Mouse (Mus musculus): ENCODE measurements around the gene Pxylp1. TPM values are rescaled to one million over a fixed set of nuclear protein-coding genes. Genes with fewer than 3 reads are reported as not detected.

Gene Pxylp1
- polyA plus RNA-seq, 1 experiment from 2014 or later = 28.7 TPM

- Histone ChIP-seq H3K27me3 (no peaks in the 10 kb centered on the region), H3K36me3 (no peaks in the 10 kb centered on the region), H3K4me1 (0 out of 2 replicates have a peak, but pooled peaks cover 4% of the 10 kb centered on the region), H3K9ac (no peak overlapping the region), H3K27ac (no peak overlapping the region), H3K9me3 (no peaks in the 10 kb centered on the region), H3K4me2 (replicated peaks) (no peak overlapping the region), H3K4me3 (no peak overlapping the region)
- 76% methylated on average over 8 of the region's 8 CpGs for WGBS
- no peak for ATAC-seq (ENCODE audit: low FRiP score, low read depth)
Observed at GRCm38 (mm10) chr9:96782062-96782461, 110.4 kb downstream of the Pxylp1 start.

Other genes starting within 250 kb of the Pxylp1 start
- 14.1 and 14.4 TPM in 2 replicates for gene Zbtb38, start 139.8 kb downstream of the Pxylp1 start, polyA plus RNA-seq (2015; fragmentation: Nextera tagmentation; extraction: Ambion mirVana)
- 48.6 and 55.5 TPM in 2 replicates for gene Spsb4, start 126.2 kb upstream of the Pxylp1 start, polyA plus RNA-seq (2015; fragmentation: Nextera tagmentation; extraction: Ambion mirVana)
- 101 and 103 TPM in 2 replicates for gene Slc25a36, start 218.5 kb upstream of the Pxylp1 start, polyA plus RNA-seq (2015; fragmentation: Nextera tagmentation; extraction: Ambion mirVana)